Comparison of ENCODE assay signal across 11 mouse cellular contexts in the genomic region with DNA sequence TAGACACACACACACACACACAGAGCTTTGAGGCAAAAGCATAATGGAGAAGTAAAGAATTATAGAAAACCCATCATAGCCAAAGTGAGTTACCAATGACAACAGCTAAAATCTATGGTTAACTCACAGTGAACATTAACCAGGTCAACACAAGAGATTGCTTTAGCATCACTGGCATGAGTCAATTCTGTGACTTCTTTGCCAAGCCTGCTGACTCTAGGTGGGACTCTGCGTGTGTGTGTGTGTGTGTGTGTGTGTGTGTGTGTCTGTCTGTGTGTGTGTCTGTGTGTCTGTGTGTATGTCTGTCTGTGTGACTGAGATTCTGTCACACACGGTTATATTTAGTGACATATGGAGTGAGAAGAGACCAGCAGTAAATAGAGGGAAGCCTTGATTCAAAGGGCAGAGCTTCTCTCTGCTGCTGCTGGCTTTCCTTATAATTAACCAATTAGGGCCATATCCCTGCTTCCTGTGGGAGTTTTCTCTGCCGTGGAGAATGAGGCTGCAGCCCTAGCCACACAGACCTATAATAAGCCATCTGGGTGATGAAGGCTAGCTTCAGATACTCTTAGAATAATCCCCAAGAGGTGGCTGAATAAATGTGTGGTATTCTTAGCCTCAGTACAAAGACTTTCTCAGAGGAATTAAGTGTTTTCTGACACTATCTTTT. TPM values are rescaled to one million over a fixed set of nuclear protein-coding genes. Genes with fewer than 3 reads are reported as not detected.
DNase-seq lines count a peak whose midpoint lies in the region; ATAC-seq and TF ChIP-seq lines count a peak whose summit lies in the region.
"Had no signal": no experiment of that assay in that cellular context is flagged by ENCODE, and none has a peak within 500 bp of the region (broad histone marks: within the 10 kb centered on the region; RNA-seq: fewer than 3 reads in every experiment).

No protein-coding gene starts in this region.

- peak overlapping the region; percentile 26 for H3K27ac ChIP-seq in heart, adult 2 months
- peak overlapping the region; percentile 48; the same call in 1 of the 2 replicates for H3K27ac ChIP-seq in embryonic facial prominence, embryonic 15.5 days (replicated peaks)
- H3K27ac ChIP-seq in limb, embryonic 10.5 days = 0 out of 2 replicates have a peak overlapping the region, but pooled peaks have one; percentile 32

- ATAC-seq in embryonic facial prominence, embryonic 15.5 days (ENCODE audit: insufficient number of reproducible peaks, low FRiP score, low TSS enrichment, low read depth) = no peak; the same call in 1 of the 2 replicates

- no peak for TF ChIP-seq POLR2A in heart, adult 2 months (IDR thresholded peaks at IDR 0.05; ENCODE audit: insufficient read depth, low read depth, low read length)

- TF ChIP-seq CTCF in heart, adult 2 months (IDR thresholded peaks at IDR 0.05) = no peak

- WGBS in heart, adult 2 months = 39% methylated on average over 3 of the region's 3 CpGs
- WGBS in embryonic facial prominence, embryonic 15.5 days = 28% methylated on average over 3 of the region's 3 CpGs
- 35% methylated on average over 3 of the region's 3 CpGs for WGBS in limb, embryonic 10.5 days

- no peak overlapping the region for H3K4me3 ChIP-seq in heart, adult 2 months
- no peak overlapping the region for H3K4me3 ChIP-seq in embryonic facial prominence, embryonic 15.5 days (replicated peaks)
- H3K4me3 ChIP-seq in limb, embryonic 10.5 days = 0 out of 2 replicates have a peak overlapping the region, but pooled peaks have one; percentile 4

- 0 out of 2 replicates have a peak, but pooled peaks cover 2% of the 10 kb centered on the region for H3K36me3 ChIP-seq in heart, adult 2 months (ENCODE audit: control insufficient read depth, insufficient read depth, low read length)
- no peaks in the 10 kb centered on the region for H3K36me3 ChIP-seq in embryonic facial prominence, embryonic 15.5 days
- peaks cover 27% of the 10 kb centered on the region for H3K36me3 ChIP-seq in limb, embryonic 10.5 days

- H3K4me2 ChIP-seq in embryonic facial prominence, embryonic 15.5 days (replicated peaks) = 0 out of 2 replicates have a peak overlapping the region, but pooled peaks have one; percentile 17

- H3K9me3 ChIP-seq in embryonic facial prominence, embryonic 15.5 days (replicated peaks) = no peaks in the 10 kb centered on the region
- H3K9me3 ChIP-seq in limb, embryonic 10.5 days (replicated peaks) = no peaks in the 10 kb centered on the region

- H3K27me3 ChIP-seq in heart, adult 2 months (ENCODE audit: control insufficient read depth, insufficient read depth, low read length) = no peaks in the 10 kb centered on the region
- no peaks in the 10 kb centered on the region for H3K27me3 ChIP-seq in embryonic facial prominence, embryonic 15.5 days
- no peaks in the 10 kb centered on the region for H3K27me3 ChIP-seq in limb, embryonic 10.5 days (ENCODE audit: low read depth, poor library complexity, severe bottlenecking)

- DNase-seq in heart, adult 2 months = no peak
- DNase-seq in heart, postnatal 14 days = no peak
- DNase-seq in MN1 (ENCODE audit: low spot score) = peak; percentile 56
- DNase-seq in limb, embryonic 10.5 days (ENCODE audit: low spot score) = no peak
- DNase-seq in natural killer cell, adult 2 months (ENCODE audit: low spot score in 2 of 2) = no peak
- DNase-seq in gastrocnemius, postnatal 36 days = no peak
- DNase-seq in lung, postnatal 4 days = no peak
- DNase-seq: right cerebral cortex, adult 18-20 months had no signal

- H3K79me2 ChIP-seq in heart, adult 2 months (replicated peaks; ENCODE audit: control insufficient read depth, insufficient read depth, low read length) = no peaks in the 10 kb centered on the region

- peaks cover 6% of the 10 kb centered on the region for H3K4me1 ChIP-seq in heart, adult 2 months (ENCODE audit: control insufficient read depth, insufficient read depth, low read length)
- peaks cover 62% of the 10 kb centered on the region for H3K4me1 ChIP-seq in embryonic facial prominence, embryonic 15.5 days
- peaks cover 71% of the 10 kb centered on the region for H3K4me1 ChIP-seq in limb, embryonic 10.5 days

- TF ChIP-seq EP300 in heart, adult 2 months (IDR thresholded peaks at IDR 0.05; ENCODE audit: insufficient read depth, low read depth, low read length) = no peak

- intact Hi-C loops in heart, adult 2 months (cut with DNase I) = loop anchor here (5.0 kb wide), 1 partner anchor 1103 kb away; no protein-coding TSS in a partner anchor
- intact Hi-C loops in heart, postnatal 14 days (cut with DNase I) = loop anchor here (5.0 kb wide), 1 partner anchor 38 kb away; no protein-coding TSS in a partner anchor
- intact Hi-C loops in gastrocnemius, postnatal 36 days (cut with DNase I) = no loop called here

- no peak overlapping the region for H3K9ac ChIP-seq in heart, adult 2 months (ENCODE audit: low read depth, low read length)
- H3K9ac ChIP-seq in embryonic facial prominence, embryonic 15.5 days = no peak overlapping the region

RNA-seq across cellular contexts. Expression of a gene that starts 14.5 kb away (rescaled TPM):
- 1 to 10 TPM; 3.4 to 5.4 TPM for total RNA-seq in heart, adult 2 months (2021)
- 2.6 and 4.9 TPM in 2 replicates for polyA plus RNA-seq in heart, adult 2 months (2012; rRNA removed)
- total RNA-seq in heart, postnatal 14 days (2021) = 1 to 10 TPM; 4.0 to 6.2 TPM
- polyA plus RNA-seq in embryonic facial prominence, embryonic 15.5 days (2015; fragmentation: Nextera tagmentation; extraction: Ambion mirVana) = 13.7 and 17.2 TPM in 2 replicates
- 33.8 and 36.8 TPM in 2 replicates for polyA plus RNA-seq in limb, embryonic 10.5 days (2016; fragmentation: Nextera tagmentation; extraction: Ambion mirVana)
- 1 to 10 TPM; 1.4 to 3.5 TPM for total RNA-seq in gastrocnemius, postnatal 36 days (2021)

RNA-seq across cellular contexts. Expression of a gene that starts 21.5 kb away (rescaled TPM):
- 1 to 10 TPM; 2.9 to 4.3 TPM for total RNA-seq in heart, adult 2 months (2021)
- 5.6 and 7.4 TPM in 2 replicates for polyA plus RNA-seq in heart, adult 2 months (2012; rRNA removed)
- total RNA-seq in heart, postnatal 14 days (2021) = 1 to 10 TPM; 2.0 to 3.2 TPM
- 9.5 TPM in 2 replicates for polyA plus RNA-seq in embryonic facial prominence, embryonic 15.5 days (2015; fragmentation: Nextera tagmentation; extraction: Ambion mirVana)
- 2.6 and 2.8 TPM in 2 replicates for polyA plus RNA-seq in limb, embryonic 10.5 days (2016; fragmentation: Nextera tagmentation; extraction: Ambion mirVana)
- 1 to 10 TPM; 1.8 to 4.2 TPM for total RNA-seq in gastrocnemius, postnatal 36 days (2021)
- total RNA-seq: granulocyte monocyte progenitor cell, adult 5-6 weeks; monocyte, adult 5-6 weeks had no signal

RNA-seq across cellular contexts. Expression of a gene that starts 26.3 kb away (rescaled TPM):
- total RNA-seq in heart, adult 2 months (2021) = 1,000 to 10,000 TPM; 2,783 to 3,339 TPM
- 3,110 and 4,349 TPM in 2 replicates for polyA plus RNA-seq in heart, adult 2 months (2012; rRNA removed)
- total RNA-seq in heart, postnatal 14 days (2021) = 1,000 to 10,000 TPM; 1,337 to 1,386 TPM
- 139 and 178 TPM in 2 replicates for polyA plus RNA-seq in embryonic facial prominence, embryonic 15.5 days (2015; fragmentation: Nextera tagmentation; extraction: Ambion mirVana)
- polyA plus RNA-seq in limb, embryonic 10.5 days (2016; fragmentation: Nextera tagmentation; extraction: Ambion mirVana) = 2.4 and 3.1 TPM in 2 replicates
- total RNA-seq in gastrocnemius, postnatal 36 days (2021) = 1,000 to 10,000 TPM; 1,018 to 1,083 TPM
- total RNA-seq: granulocyte monocyte progenitor cell, adult 5-6 weeks; monocyte, adult 5-6 weeks had no signal

RNA-seq across cellular contexts. Expression of a gene that starts 27.4 kb away (rescaled TPM):
- total RNA-seq in heart, adult 2 months (2021) = 100 to 1,000 TPM; 131 to 139 TPM
- polyA plus RNA-seq in heart, adult 2 months (2012; rRNA removed) = 201 and 224 TPM in 2 replicates
- 100 to 1,000 TPM; 128 to 131 TPM for total RNA-seq in heart, postnatal 14 days (2021)
- polyA plus RNA-seq in embryonic facial prominence, embryonic 15.5 days (2015; fragmentation: Nextera tagmentation; extraction: Ambion mirVana) = 61.2 and 79.5 TPM in 2 replicates
- not detected in 2 replicates for polyA plus RNA-seq in limb, embryonic 10.5 days (2016; fragmentation: Nextera tagmentation; extraction: Ambion mirVana)
- 100 to 1,000 TPM; 118 to 134 TPM for total RNA-seq in gastrocnemius, postnatal 36 days (2021)
- total RNA-seq: granulocyte monocyte progenitor cell, adult 5-6 weeks; monocyte, adult 5-6 weeks had no signal

RNA-seq across cellular contexts. Expression of a gene that starts 43.2 kb away (rescaled TPM):
- total RNA-seq in heart, adult 2 months (2021) = 1 to 10 TPM; 4.7 to 5.1 TPM
- 3.4 and 5.2 TPM in 2 replicates for polyA plus RNA-seq in heart, adult 2 months (2012; rRNA removed)
- 1 to 10 TPM; 5.7 to 6.0 TPM for total RNA-seq in heart, postnatal 14 days (2021)
- polyA plus RNA-seq in embryonic facial prominence, embryonic 15.5 days (2015; fragmentation: Nextera tagmentation; extraction: Ambion mirVana) = 10.8 and 11.3 TPM in 2 replicates
- polyA plus RNA-seq in limb, embryonic 10.5 days (2016; fragmentation: Nextera tagmentation; extraction: Ambion mirVana) = 12.6 and 14.0 TPM in 2 replicates
- total RNA-seq in gastrocnemius, postnatal 36 days (2021) = 1 to 10 TPM; 4.3 to 4.6 TPM
